Mouse (Mus musculus): ENCODE data around the gene Dclre1b. TPM values are rescaled to one million over a fixed set of nuclear protein-coding genes. Genes with fewer than 3 reads are reported as not detected.

Gene Dclre1b
- 8.2 and 11.0 TPM in 2 replicates for polyA plus RNA-seq (2015; fragmentation: Nextera tagmentation; extraction: Ambion mirVana)

DNA sequence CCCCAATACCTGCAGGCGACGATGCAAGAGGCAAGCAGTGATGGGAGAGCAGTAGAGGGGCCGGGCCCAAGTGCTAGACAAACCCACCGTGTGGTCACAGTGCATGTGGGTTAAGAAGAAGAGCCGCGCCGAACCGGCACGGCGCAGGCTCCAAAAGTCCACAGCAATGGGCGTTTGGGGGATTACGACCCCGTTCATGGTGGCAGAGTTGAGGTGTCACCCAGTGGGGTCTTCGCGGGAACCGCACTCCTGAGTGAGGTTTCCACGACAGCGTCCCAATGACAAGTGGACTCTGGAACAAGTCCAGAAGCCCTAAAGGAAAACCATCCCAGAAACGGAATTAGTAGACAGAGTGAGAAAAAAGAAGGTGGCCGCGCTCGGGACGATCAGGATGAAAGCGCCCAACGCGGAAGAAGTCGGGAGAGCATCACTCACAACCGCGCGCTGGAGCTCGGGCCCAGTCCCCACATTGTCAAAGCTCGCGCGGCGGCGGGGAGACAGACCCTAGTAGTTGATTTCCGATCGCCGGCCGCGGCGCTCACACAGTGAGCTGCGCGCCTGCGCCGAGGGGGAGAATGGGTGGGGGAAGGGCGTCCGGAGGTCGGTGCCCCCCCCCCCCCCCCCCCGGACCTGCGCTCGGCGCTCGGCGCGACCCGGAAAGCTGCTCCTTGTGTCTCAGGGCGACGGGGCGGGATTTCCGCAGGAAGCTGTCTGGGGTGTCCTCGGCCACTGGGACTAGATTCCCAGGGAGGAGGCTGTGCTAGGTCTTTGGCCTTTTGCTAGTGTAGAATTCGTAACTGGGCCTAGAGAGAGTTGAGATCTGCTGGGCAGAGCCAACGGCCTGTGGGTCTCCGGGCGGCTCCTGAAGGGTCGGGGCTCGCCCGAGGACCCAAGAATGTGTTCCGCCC, at the start of gene Dclre1b, which contains the start of the genes Ap4b1 and Gm43064:
TSS of gene Dclre1b (minus strand) at position 554 of the 908 bp plus-strand sequence.
TSS of gene Ap4b1 (plus strand) at position 630 of the 908 bp plus-strand sequence.
TSS of gene Gm43064 (plus strand) at position 683 of the 908 bp plus-strand sequence.

DNA sequence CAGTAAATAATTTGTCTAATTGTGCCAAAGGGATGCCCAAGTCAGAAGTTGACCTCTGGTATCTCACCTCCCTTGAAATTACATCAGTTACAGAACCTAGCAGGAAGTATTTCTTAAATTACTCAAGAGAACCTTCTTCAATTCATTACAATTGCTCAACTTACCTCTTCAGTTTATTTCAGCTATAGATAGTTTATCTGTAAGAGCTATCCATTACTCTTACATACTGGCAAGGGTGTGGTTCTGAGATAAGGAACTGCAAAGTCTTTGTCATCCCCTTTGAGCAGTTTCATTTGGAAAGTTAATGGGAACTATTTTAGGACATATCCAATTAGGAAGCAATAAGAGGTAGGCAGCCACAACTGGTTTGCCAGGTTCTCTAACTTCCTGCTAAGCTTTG, 23.2 kb upstream of the Dclre1b start, which contains the start of gene Bcl2l15:
TSS of gene Bcl2l15 (plus strand) at position 176 of the 400 bp plus-strand sequence.

DNA sequence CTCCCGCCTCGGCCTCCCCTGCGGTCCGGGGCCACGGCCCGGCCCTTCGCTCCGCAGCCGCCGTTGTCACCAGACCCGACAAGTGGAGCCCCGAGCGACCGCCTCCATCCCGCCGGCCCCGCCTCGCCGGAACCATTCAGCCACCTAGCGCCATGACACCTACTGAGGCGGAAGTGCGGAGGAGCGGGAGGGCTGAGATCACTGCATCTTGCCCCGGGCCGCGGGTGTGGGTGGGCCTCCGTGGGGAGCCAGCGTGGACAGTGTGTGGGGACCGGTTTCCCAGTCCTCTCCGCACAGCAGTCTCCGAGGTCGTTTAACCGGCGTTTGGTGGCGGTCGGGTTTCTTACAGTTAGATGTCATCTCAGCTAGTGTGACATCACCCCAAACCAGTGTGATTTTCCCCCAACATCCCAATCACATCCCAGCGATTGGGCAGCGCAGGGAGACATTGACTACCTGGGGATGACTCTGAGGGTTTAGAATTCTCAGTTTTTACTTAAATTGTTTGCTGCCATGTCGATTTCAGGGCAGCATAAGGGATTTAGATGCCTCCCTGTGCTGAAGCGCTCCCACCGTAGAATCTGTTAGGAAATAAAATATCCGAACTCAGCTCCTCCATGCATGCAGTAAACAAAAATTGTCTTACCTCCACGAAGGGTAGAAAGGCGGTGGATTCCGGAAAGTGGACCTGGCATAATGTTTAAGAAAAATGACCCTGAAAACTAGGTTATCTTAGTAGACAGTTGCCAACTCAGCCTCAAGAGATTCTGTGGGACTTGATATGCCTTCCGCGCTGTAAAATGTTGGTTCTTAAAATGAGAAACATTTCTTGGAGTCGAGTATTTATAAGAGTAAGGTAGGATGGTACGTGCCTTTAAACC, 17.8 kb downstream of the Dclre1b start, which contains the start of gene Hipk1:
TSS of gene Hipk1 (minus strand) at position 334 of the 881 bp plus-strand sequence.

Other genes with a start within 250 kb of the Dclre1b start
- gene Syt6, start 234.2 kb downstream of the Dclre1b start, polyA plus RNA-seq (2015; fragmentation: Nextera tagmentation; extraction: Ambion mirVana), result not detected in 2 replicates
- 0.36 and 0.50 TPM in 2 replicates for gene Atg4a-ps, start 163.4 kb downstream of the Dclre1b start, polyA plus RNA-seq (2015; fragmentation: Nextera tagmentation; extraction: Ambion mirVana)
- gene Olfml3, start 71.4 kb downstream of the Dclre1b start, polyA plus RNA-seq (2015; fragmentation: Nextera tagmentation; extraction: Ambion mirVana), result 21.7 and 23.5 TPM in 2 replicates
- not detected in 2 replicates for gene Gm10964, start 70.1 kb downstream of the Dclre1b start, polyA plus RNA-seq (2015; fragmentation: Nextera tagmentation; extraction: Ambion mirVana)
- 5.0 and 5.8 TPM in 2 replicates for gene Hipk1, start 17.9 kb downstream of the Dclre1b start, polyA plus RNA-seq (2015; fragmentation: Nextera tagmentation; extraction: Ambion mirVana)
- gene Ap4b1, start 76 bp upstream of the Dclre1b start, polyA plus RNA-seq (2015; fragmentation: Nextera tagmentation; extraction: Ambion mirVana), result 19.5 and 20.2 TPM in 2 replicates
- gene Gm43064, start 129 bp upstream of the Dclre1b start, polyA plus RNA-seq (2015; fragmentation: Nextera tagmentation; extraction: Ambion mirVana), result 0.17 TPM in 1 of 2 replicates, not detected in the other
- gene Bcl2l15, start 23.2 kb upstream of the Dclre1b start, polyA plus RNA-seq (2015; fragmentation: Nextera tagmentation; extraction: Ambion mirVana), result 0.14 and 0.17 TPM in 2 replicates
- gene Ptpn22, start 50.4 kb upstream of the Dclre1b start, polyA plus RNA-seq (2015; fragmentation: Nextera tagmentation; extraction: Ambion mirVana), result 0.32 and 0.62 TPM in 2 replicates
- gene Rsbn1, start 104.7 kb upstream of the Dclre1b start, polyA plus RNA-seq (2015; fragmentation: Nextera tagmentation; extraction: Ambion mirVana), result 5.4 and 5.7 TPM in 2 replicates
- 7.5 and 8.5 TPM in 2 replicates for gene Phtf1, start 158.7 kb upstream of the Dclre1b start, polyA plus RNA-seq (2015; fragmentation: Nextera tagmentation; extraction: Ambion mirVana)

Data from skeletal muscle tissue, postnatal 0 days (tissue).